40 mouse cellular contexts compared by ENCODE assay signal in the genomic region with DNA sequence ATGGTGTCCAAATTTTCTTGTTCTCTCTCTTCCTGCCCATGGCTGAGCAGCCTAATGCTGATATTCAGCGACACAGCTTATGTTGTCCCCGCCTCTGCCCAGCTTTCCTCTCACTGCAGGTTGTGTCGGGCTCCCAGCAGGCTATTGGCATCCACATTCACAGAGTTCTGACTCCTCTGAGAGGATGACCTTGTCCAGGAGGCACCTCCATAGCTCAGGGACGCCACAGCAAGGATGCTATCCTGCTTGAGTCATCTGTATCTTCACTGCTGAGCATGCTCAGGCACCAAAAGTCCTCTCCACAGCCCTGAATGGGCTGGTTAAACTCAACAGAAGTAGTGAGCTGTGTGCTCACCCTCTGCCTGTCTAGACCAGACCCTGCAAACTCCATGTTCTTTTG. TPM values are rescaled to one million over a fixed set of nuclear protein-coding genes. Genes with fewer than 3 reads are reported as not detected.
"Had no signal": no experiment of that assay in that cellular context is flagged by ENCODE, and none has a peak within 500 bp of the region (broad histone marks: within the 10 kb centered on the region; RNA-seq: fewer than 3 reads in every experiment).

No protein-coding gene starts in this region.

- H3K27ac ChIP-seq: heart, adult 2 months; heart, embryonic 13.5 days; heart, embryonic 15.5 days; hindbrain, embryonic 13.5 days; hindbrain, embryonic 15.5 days; hindbrain, postnatal 0 days; kidney, embryonic 15.5 days; kidney, postnatal 0 days; limb, embryonic 13.5 days; limb, embryonic 15.5 days; liver, embryonic 12.5 days; liver, embryonic 14.5 days had no signal

- H3K9ac ChIP-seq: heart, embryonic 13.5 days; heart, embryonic 15.5 days; hindbrain, embryonic 13.5 days; hindbrain, embryonic 15.5 days; kidney, embryonic 15.5 days; limb, embryonic 13.5 days; limb, embryonic 15.5 days; liver, embryonic 12.5 days; liver, embryonic 14.5 days had no signal

- H3K4me3 ChIP-seq: heart, adult 2 months; heart, embryonic 13.5 days; heart, embryonic 15.5 days; hindbrain, embryonic 13.5 days; hindbrain, embryonic 15.5 days; kidney, embryonic 15.5 days; limb, embryonic 13.5 days; limb, embryonic 15.5 days; liver, embryonic 12.5 days had no signal

- H3K4me1 ChIP-seq: liver, embryonic 12.5 days had no signal

- H3K36me3 ChIP-seq: heart, embryonic 13.5 days; heart, embryonic 15.5 days; hindbrain, embryonic 13.5 days; hindbrain, embryonic 15.5 days; kidney, embryonic 15.5 days; limb, embryonic 13.5 days; limb, embryonic 15.5 days; liver, embryonic 12.5 days had no signal

- H3K4me2 ChIP-seq: heart, embryonic 11.5 days; heart, embryonic 13.5 days; heart, embryonic 15.5 days; hindbrain, embryonic 13.5 days; hindbrain, embryonic 15.5 days; kidney, embryonic 15.5 days; limb, embryonic 13.5 days; limb, embryonic 15.5 days; liver, embryonic 12.5 days had no signal

- DNase-seq: gastrocnemius, postnatal 14 days; gastrocnemius, postnatal 36 days; heart, adult 11 months; heart, adult 2 months; heart, postnatal 14 days; heart, postnatal 36 days; kidney, adult 11 months; kidney, adult 2 months; kidney, adult 9 months; kidney, postnatal 14 days; kidney, postnatal 36 days; layer of hippocampus, adult 9-11 months; layer of hippocampus, postnatal 36 days; left cerebral cortex, postnatal 4 days had no signal

- H3K9me3 ChIP-seq: heart, embryonic 13.5 days; heart, embryonic 15.5 days; hindbrain, embryonic 13.5 days; hindbrain, embryonic 15.5 days; kidney, embryonic 15.5 days; limb, embryonic 13.5 days; limb, embryonic 15.5 days; liver, embryonic 12.5 days had no signal

- H3K27me3 ChIP-seq: heart, embryonic 13.5 days; heart, embryonic 15.5 days; hindbrain, embryonic 13.5 days; hindbrain, embryonic 15.5 days; kidney, embryonic 15.5 days; limb, embryonic 15.5 days; liver, embryonic 12.5 days had no signal

- ATAC-seq: hindbrain, postnatal 0 days; intestine, embryonic 16.5 days; liver, embryonic 12.5 days had no signal

RNA-seq across cellular contexts. Expression of a gene that starts 18.8 kb away (rescaled TPM):
- total RNA-seq: gastrocnemius, postnatal 14 days; gastrocnemius, postnatal 36 days; heart, adult 2 months; heart, postnatal 14 days; hematopoietic stem cell, adult 5-6 weeks; hindbrain, postnatal 0 days; layer of hippocampus, adult 18-20 months; layer of hippocampus, adult 8-10 months; layer of hippocampus, postnatal 14 days; layer of hippocampus, postnatal 36 days; left cerebral cortex, adult 18-20 months; left cerebral cortex, adult 8-10 months; left cerebral cortex, postnatal 10 days; left cerebral cortex, postnatal 25 days; left cerebral cortex, postnatal 4 days had no signal
- polyA plus RNA-seq: heart, embryonic 11.5 days; hindbrain, embryonic 11.5 days; hindbrain, embryonic 13.5 days; hindbrain, postnatal 0 days; intestine, embryonic 14.5 days; kidney, adult 2 months; large intestine, adult 2 months; limb, embryonic 11.5 days; limb, embryonic 13.5 days; limb, embryonic 15.5 days; liver, embryonic 12.5 days had no signal

RNA-seq across cellular contexts. Expression of a gene that starts 29.2 kb away (rescaled TPM):
- total RNA-seq: gastrocnemius, adult 8-10 months; left cerebral cortex, postnatal 4 days had no signal
